Mouse (Mus musculus) heart, embryonic 16.5 days (tissue): ENCODE results near the gene Tpsb2. TPM values are rescaled to one million over a fixed set of nuclear protein-coding genes. Genes with fewer than 3 reads are reported as not detected.

Experiments used
- ATAC-seq: fragments of 200-750 bp; cut with Nextera tagmentation; replicated peaks from 2 replicates; pipeline ENCODE4 v1.8.0; 2017; ENCODE audit warnings: moderate number of reproducible peaks; ENCODE audit not compliant: insufficient read depth, low FRiP score; ENCODE audit errors: extremely low read depth
- H3K27ac ChIP-seq: fragments of 300-500 bp; sonication (generic); 2 replicates; pipeline ENCODE4 v1.5.1; 2014; ENCODE audit warnings: mild to moderate bottlenecking, low read length, control low read depth, moderate library complexity
- H3K27me3 ChIP-seq: fragments of 300-500 bp; sonication (generic); 2 replicates; pipeline ENCODE4 v1.6.1; 2014; ENCODE audit warnings: low read length, mixed read lengths; ENCODE audit not compliant: control insufficient read depth, insufficient read depth
- H3K36me3 ChIP-seq: fragments of 300-500 bp; sonication (generic); 2 replicates; pipeline ENCODE4 v1.6.1; 2014; ENCODE audit not compliant: control insufficient read depth, insufficient read depth
- H3K4me1 ChIP-seq: fragments of 300-500 bp; sonication (generic); 2 replicates; pipeline ENCODE4 v1.6.1; 2014; ENCODE audit warnings: low read length, mixed read lengths; ENCODE audit not compliant: control insufficient read depth, insufficient read depth
- H3K4me2 ChIP-seq: fragments of 300-500 bp; sonication (generic); 2 replicates; pipeline ENCODE4 v1.6.1; 2014; ENCODE audit warnings: low read depth, mild to moderate bottlenecking, control low read depth, low read length
- H3K4me3 ChIP-seq: fragments of 300-500 bp; sonication (generic); 2 replicates; pipeline ENCODE4 v1.5.1; 2014; ENCODE audit warnings: mild to moderate bottlenecking, control low read depth, low read length
- H3K9ac ChIP-seq: fragments of 300-500 bp; sonication (generic); 2 replicates; pipeline ENCODE4 v1.6.1; 2014; ENCODE audit warnings: low read length, control low read depth
- H3K9me3 ChIP-seq: fragments of 300-500 bp; sonication (generic); replicated peaks from 2 replicates; pipeline ENCODE4 v1.6.1; 2016; ENCODE audit warnings: low read length; ENCODE audit not compliant: control insufficient read depth
- WGBS: fragments of 180-500 bp; shearing (Covaris S2); extraction: QIAGEN DNeasy Blood & Tissue Kit; methylation state at CpG from one replicate; pipeline ENCODE4 v1.1.7; 2014; 5-methylcytosine and 5-hydroxymethylcytosine counted together
- polyA plus RNA-seq: library from polyadenylated mRNA; unstranded; fragments of >200 nt; fragmentation: Nextera tagmentation; extraction: Ambion mirVana; gene quantifications from 2 replicates; pipeline ENCODE4 v1.2.1, GENCODE M21; 2015

The Tpsb2 gene
- polyA plus RNA-seq, 1 experiment from 2014 or later: 11.7 TPM

DNA sequence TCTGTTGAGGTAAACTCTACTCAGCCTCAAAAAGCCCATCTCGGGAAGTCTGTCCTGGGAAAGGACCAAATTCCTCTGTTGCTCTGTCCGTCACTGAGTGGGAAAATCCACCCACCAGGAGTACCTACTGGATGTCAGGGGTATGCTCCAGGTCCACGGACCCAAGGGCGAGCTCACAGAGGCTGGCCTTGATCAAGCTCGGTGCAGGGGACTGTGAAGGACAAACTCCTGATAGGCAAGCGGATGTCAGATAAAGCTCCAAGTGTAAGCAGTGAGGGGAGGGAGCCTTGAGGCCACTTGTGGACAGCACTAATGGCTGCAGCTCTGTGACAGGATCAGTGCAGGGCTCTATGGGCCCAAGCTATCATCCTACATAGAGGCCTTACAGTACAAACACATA is 44.1 kb downstream of the Tpsb2 start:
- WGBS: 28% methylated on average over 6 of the region's 6 CpGs
- peaks cover 73% of the 10 kb centered on the region for H3K4me1 ChIP-seq
- peak overlapping the region; percentile 60 for H3K27ac ChIP-seq
- H3K9ac ChIP-seq: peak overlapping the region; percentile 52; the same call in 1 of the 2 replicates
- H3K9me3 ChIP-seq: no peaks in the 10 kb centered on the region; the same call in 1 of the 2 replicates
- H3K4me3 ChIP-seq: no peak overlapping the region
- no peak overlapping the region for H3K4me2 ChIP-seq
- ATAC-seq: peak; percentile 43
- no peaks in the 10 kb centered on the region for H3K27me3 ChIP-seq
- no peaks in the 10 kb centered on the region for H3K36me3 ChIP-seq

- Histone ChIP-seq H3K4me1 (peaks cover 74% of the 10 kb centered on the region), H3K4me2 (no peak overlapping the region), H3K4me3 (no peak overlapping the region), H3K9me3 (no peaks in the 10 kb centered on the region; the same call in 1 of the 2 replicates), H3K27ac (peak overlapping the region; percentile 60; the same call in 1 of the 2 replicates), H3K36me3 (no peaks in the 10 kb centered on the region), H3K9ac (peak overlapping the region; percentile 38), H3K27me3 (no peaks in the 10 kb centered on the region)
- ATAC-seq: no peak
- WGBS: 28% methylated on average over 7 of the region's 7 CpGs
Observed at GRCm38 (mm10) chr17:25410786-25411185, 44.7 kb downstream of the Tpsb2 start.

DNA sequence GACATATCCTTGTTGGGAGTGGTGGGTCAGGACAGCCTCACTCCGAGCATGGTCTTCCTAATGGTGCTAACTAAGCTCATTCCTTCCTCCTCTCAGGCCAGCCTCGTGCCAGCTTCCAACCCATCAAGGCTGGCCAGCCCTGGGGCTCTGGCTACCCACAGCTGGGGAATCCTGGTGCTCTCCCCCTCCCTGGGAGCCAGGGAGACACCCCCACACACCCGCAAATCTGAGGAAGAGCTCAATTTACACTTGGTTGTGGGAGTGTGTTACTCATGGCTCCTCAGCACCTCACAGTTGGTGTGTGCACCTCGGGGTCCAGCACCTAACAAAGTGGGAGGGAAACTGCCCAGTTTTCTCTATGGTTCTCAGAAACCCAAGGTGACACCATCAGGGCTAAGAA is 45.1 kb downstream of the Tpsb2 start:
- Histone ChIP-seq H3K36me3 (no peaks in the 10 kb centered on the region), H3K9me3 (no peaks in the 10 kb centered on the region; the same call in 1 of the 2 replicates), H3K27me3 (no peaks in the 10 kb centered on the region), H3K4me2 (no peak overlapping the region), H3K4me3 (no peak overlapping the region), H3K4me1 (peaks cover 74% of the 10 kb centered on the region), H3K9ac (no peak overlapping the region; the same call in 1 of the 2 replicates), H3K27ac (peak overlapping the region; percentile 16; the same call in 1 of the 2 replicates)
- no peak for ATAC-seq
- WGBS: 39% methylated on average over 4 of the region's 4 CpGs

GRCm38 (mm10) chr17:25414209-25414608 is 48.1 kb downstream of the Tpsb2 start:
- peaks cover 63% of the 10 kb centered on the region for H3K4me1 ChIP-seq
- ATAC-seq: peak; percentile 35; the same call in 1 of the 2 replicates
- 44% methylated on average over 4 of the region's 4 CpGs for WGBS
- H3K4me3 ChIP-seq: no peak overlapping the region
- H3K27me3 ChIP-seq: no peaks in the 10 kb centered on the region
- no peak overlapping the region; the same call in 1 of the 2 replicates for H3K27ac ChIP-seq
- H3K36me3 ChIP-seq: no peaks in the 10 kb centered on the region
- no peak overlapping the region for H3K9ac ChIP-seq
- no peaks in the 10 kb centered on the region; the same call in 1 of the 2 replicates for H3K9me3 ChIP-seq
- H3K4me2 ChIP-seq: no peak overlapping the region

DNA sequence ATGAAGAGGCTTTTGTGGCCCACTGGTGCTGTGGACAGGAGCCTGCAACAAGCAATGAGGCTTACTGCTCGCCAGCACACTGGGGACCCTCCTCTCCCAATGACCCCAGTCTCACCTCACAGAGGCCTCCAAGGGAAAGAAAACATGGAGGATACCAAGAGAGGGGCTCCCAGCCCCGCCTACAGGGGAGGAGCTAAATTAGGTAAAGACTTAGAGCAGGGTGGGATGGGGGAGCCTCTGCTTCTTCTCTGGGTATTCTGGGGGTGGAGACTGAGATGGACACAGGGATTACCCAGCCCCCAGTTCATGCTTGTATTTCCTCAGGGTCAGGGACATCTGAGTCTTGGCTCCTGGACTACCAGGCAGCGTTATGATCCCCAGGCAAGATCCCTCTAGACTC is 48.8 kb downstream of the Tpsb2 start:
- 50% methylated on average over 3 of the region's 3 CpGs for WGBS
- Histone ChIP-seq H3K27me3 (no peaks in the 10 kb centered on the region), H3K4me3 (no peak overlapping the region), H3K36me3 (no peaks in the 10 kb centered on the region), H3K4me1 (peaks cover 57% of the 10 kb centered on the region), H3K9me3 (no peaks in the 10 kb centered on the region; the same call in 1 of the 2 replicates), H3K9ac (peak overlapping the region; percentile 38; the same call in 1 of the 2 replicates), H3K27ac (peak overlapping the region; percentile 31), H3K4me2 (no peak overlapping the region)
- no peak for ATAC-seq

GRCm38 (mm10) chr17:25415421-25415913 is 49.4 kb downstream of the Tpsb2 start:
- no peaks in the 10 kb centered on the region for H3K36me3 ChIP-seq
- peaks cover 52% of the 10 kb centered on the region for H3K4me1 ChIP-seq
- no peaks in the 10 kb centered on the region; the same call in 1 of the 2 replicates for H3K9me3 ChIP-seq
- no peak overlapping the region for H3K4me2 ChIP-seq
- no peaks in the 10 kb centered on the region for H3K27me3 ChIP-seq
- no peak overlapping the region for H3K4me3 ChIP-seq
- peak overlapping the region; percentile 38; the same call in 1 of the 2 replicates for H3K9ac ChIP-seq
- peak overlapping the region; percentile 29 for H3K27ac ChIP-seq
- WGBS: 21% methylated on average over 5 of the region's 6 CpGs
- 0 out of 2 replicates have a peak, but pooled peaks have one; percentile 30 for ATAC-seq

- ATAC-seq: 0 out of 2 replicates have a peak, but pooled peaks have one; percentile 30
- Histone ChIP-seq H3K9ac (0 out of 2 replicates have a peak overlapping the region, but pooled peaks have one; percentile 9), H3K4me2 (no peak overlapping the region), H3K4me1 (peaks cover 44% of the 10 kb centered on the region), H3K36me3 (no peaks in the 10 kb centered on the region), H3K4me3 (no peak overlapping the region), H3K27me3 (no peaks in the 10 kb centered on the region), H3K9me3 (no peaks in the 10 kb centered on the region; the same call in 1 of the 2 replicates), H3K27ac (peak overlapping the region; percentile 29; the same call in 1 of the 2 replicates)
- 12% methylated on average over 3 of the region's 3 CpGs for WGBS
Observed at GRCm38 (mm10) chr17:25416219-25416618, 50.1 kb downstream of the Tpsb2 start.

DNA sequence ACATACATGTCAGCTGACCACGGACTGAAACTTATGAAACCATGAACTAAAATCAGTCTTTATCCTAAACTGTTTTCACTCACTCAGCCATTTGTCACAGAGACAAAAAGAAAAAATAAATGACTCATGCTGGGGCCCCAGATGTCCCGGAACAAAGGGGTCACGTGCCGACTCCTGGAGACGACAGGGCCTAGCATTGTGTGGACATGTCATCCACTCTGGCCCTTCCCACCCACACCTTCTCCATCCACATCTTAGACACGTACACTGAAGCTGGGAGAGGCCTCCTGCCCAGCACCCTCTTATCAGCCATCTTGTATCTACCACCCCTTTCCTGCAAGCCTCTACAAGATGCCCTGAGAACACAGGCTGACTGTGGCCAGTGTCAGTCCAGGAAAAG is 51.9 kb downstream of the Tpsb2 start:
- H3K27ac ChIP-seq: no peak overlapping the region
- WGBS: 54% methylated on average over 6 of the region's 6 CpGs
- H3K36me3 ChIP-seq: no peaks in the 10 kb centered on the region
- H3K9me3 ChIP-seq: no peaks in the 10 kb centered on the region
- no peak overlapping the region for H3K9ac ChIP-seq
- no peaks in the 10 kb centered on the region for H3K27me3 ChIP-seq
- H3K4me2 ChIP-seq: no peak overlapping the region
- H3K4me1 ChIP-seq: peaks cover 41% of the 10 kb centered on the region
- ATAC-seq: no peak
- no peak overlapping the region for H3K4me3 ChIP-seq
